Mouse (Mus musculus) spleen, postnatal 36 days (tissue): ENCODE data around the gene Ajm1.
"Not testable (repeated sequence)": the region's sequence is repeated elsewhere in the genome, so short reads cannot be mapped to it uniquely, and the experiment has no call there.

Experiments used
- DNase-seq, 2 experiments: peaks; one replicate each; pipeline ENCODE4 v3.0.0; 2022; ENCODE audit warnings: low spot score in 2 of 2, mixed read lengths in 1 of 2

Ajm1 gene

DNA sequence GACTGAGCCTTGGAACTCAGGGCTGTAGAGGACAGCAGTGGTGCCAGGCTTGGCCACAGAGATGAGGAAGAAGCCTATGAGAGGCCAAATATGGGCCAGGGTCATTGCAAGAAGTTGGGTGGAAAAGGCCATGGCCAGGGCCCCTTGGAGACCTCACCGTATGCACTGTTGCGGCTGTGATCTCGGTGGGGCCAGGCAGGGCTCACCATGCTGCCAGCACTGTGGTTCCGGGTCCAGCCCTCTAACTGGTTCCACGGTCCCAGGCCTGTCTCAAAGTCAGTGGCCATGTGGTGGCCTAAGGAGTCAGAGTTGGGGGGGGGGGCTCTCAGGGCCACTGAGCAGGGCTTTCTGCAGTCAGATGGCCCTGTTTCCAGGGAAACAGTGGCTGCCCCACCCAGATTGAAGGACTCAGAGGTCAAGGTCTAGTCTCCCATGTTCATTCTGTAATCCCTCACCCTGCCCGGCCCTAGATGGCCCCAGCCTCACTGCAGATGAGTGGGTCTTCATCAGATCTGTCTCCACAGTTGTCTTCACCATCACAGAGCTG, 13.0 kb downstream of the Ajm1 start:
- no peak for DNase-seq

DNA sequence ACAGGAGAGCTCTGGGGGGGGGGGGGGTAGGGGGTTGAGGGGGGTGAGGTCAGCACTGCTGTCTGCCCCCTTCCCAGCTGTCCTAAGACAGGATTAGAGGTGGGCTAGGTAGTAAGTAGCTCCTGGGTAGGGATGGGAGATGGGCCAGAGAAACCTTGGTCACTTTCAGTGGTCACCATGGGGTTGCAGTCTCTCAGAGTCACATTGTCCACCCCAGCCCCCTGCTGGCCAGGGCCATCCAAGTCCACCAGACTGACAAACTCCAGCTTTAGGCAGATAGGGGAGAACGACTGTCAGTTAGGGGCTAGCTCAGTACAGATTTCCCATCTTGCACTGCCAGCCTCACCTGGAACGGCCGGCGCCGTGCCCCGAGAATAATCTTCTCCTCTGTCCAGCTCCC, 15.0 kb downstream of the Ajm1 start:
- no peak for DNase-seq

DNA sequence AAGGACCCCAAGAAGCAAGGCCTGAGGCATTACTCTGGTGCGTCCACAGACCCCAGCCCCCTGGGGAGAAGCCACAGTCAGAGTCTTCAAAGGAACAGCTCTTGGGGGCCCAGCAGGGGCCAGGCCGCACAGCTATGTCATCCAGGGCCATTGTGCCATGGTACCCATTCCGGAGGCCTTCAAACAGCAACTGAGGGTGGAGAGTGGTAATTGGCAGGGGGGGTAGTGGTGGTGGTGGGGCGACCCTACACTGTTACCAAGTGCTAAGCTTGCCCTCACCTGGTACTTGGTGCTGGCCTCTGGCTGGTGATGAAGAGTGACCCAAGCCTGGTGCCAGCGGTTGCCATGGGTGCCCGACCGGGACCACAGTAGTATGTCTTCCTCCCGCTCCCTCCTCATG, 15.8 kb downstream of the Ajm1 start:
- no peak for DNase-seq

DNA sequence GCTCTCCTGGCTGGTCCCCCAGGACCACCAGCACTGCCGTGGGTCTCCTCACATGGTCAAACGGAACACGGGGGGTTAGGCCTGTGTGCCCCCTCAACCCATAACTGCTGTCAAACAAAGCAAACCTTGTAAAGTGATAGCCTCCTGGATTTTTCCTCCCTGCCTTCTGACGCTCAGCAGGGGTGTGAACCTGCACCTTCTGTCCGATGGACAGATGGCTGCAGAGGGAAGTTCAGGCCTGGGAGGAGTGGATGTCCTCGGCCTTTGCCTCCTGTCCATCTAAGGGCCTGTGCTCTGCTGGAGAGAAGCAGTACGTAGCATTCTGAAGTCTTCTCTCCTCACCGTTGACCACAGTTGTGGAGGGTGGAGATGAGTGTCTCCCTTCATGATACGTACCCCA, 19.6 kb downstream of the Ajm1 start:
- DNase-seq, result no peak

DNA sequence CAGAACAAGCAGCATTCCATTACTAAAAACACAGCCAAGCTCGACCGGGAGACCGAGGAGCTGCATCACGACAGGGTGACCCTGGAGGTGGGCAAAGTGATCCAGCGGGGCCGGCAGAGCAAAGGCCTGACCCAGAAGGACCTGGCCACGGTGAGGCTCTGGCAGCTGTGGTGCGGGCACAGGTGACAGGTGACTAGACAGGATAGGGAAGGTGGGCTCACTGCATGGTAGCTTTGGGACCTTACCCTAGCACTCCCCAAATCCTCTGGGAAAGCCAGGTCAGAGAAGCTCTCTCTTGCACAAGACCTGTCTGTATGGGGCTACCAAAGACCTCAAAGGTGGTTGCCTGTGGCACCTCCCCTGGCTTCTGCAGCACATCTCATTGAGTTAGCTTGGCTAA, 21.0 kb downstream of the Ajm1 start:
- no peak for DNase-seq

DNA sequence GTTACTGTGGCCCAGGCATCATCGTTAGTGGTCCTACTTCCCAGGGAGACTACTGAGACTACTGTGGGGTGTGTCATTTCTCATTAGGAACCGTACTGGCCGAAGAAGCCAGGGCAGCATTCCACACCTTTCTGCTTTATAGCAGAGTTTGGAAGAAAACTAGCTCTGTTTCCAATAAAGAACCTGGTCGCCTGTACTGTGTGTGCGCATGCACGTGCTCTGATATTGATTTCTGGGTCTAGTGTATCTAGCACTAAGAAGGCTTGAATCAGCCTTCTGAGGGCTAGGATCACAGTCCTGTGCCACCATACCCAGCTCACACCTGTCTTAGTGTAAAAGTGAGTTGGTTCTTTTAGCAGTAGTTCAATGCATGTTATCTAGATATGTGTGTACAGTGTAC, 22.8 kb downstream of the Ajm1 start:
- DNase-seq, result no peak

DNA sequence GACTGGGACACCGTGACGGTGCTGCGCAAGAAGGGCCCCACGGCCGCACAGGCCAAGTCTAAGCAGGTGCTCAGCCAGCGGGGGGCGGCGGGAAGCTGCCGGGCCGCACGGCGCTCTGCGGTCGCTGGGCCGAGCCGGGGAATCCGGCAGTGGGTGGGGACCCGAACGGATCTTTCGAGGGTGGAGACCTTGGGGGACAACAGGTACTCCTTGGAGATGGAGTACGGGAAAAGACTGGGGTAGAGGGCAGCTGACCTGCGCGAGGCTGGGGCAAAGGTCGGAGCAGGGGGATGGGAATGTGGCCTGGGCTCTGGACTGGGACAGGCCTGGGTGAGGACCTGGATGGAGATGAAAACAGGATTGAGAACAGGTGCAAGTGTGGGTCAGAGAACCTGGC, 23.6 kb downstream of the Ajm1 start:
- DNase-seq, result no peak

DNA sequence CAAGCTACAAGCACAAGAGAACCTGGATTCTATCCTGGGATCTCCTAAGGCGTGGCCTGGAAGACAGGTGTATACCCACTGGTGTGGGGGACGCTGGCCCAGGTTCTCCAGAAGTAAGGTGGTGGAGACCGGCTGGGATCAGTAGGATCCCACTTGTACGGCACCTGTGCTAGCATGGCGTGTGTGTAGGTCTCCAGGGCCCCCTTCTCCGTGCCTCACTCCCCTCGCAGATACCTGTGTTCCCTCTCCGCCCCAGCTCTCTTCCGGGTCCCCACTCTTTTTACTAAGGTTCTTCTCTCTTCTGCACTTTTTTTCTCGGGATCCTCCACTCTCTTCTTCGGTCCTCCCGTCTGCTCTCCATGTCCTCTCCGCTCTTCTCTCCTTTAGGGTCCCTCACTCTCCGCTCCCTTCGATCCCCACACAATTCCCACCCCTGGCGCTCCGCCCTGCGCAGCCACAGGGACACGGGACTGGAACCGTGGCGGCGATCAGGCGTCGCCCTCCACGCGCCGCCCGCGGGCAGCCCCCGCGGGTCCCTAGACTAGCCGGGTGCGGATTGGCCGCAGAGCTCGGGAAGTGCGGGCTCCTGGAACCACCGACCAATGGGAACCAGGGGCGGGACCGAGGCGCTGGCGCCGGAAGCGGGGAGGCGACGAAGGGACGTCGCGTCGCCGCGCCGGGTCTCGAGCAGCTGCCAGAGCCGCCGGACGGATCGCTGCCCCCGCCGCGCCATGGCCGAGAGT, 24.2 kb downstream of the Ajm1 start, which contains the start of gene Edf1:
Edf1 (plus strand) TSS at position 627 of the 743 bp plus-strand sequence.
- peak; percentile 93 to 94 for DNase-seq

DNA sequence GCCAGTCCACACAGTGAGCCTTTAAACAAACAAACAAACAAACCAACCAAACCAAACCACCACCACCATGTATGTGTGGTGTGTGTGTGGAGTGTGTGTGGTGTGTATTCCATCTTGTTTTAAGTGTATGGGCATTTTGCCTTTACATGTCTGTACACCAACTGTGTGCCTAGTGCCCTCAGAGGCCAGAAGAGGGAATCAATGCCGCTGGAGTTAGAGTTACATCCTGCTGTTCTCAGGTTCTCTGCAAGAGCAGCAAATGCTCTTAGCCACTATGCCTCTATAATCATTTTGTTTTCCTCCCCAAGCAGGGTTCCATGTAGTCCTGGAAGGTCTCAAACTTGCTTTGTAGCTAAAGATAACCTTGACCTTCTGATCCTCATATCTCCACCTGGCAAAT, 25.3 kb downstream of the Ajm1 start:
- DNase-seq, result no peak

DNA sequence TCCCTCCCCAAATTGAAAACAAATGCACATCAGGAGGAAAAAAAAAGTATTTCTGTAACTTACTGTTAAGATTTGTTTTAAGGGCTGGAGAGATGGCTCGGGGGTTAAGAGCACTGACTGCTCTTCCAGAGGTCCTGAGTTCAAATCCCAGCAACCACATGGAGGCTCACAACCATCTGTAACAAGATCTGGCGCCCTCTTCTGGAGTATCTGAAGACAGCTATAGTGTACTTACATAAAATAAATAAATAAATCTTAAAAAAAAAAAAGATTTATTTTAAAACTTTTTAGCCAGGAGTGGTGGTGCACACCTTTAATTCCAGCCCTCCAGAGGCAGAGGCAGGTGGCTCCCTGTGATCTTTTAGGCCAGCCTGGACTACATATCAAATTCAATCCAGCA, 26.1 kb downstream of the Ajm1 start:
- not testable (repeated sequence) for DNase-seq

DNA sequence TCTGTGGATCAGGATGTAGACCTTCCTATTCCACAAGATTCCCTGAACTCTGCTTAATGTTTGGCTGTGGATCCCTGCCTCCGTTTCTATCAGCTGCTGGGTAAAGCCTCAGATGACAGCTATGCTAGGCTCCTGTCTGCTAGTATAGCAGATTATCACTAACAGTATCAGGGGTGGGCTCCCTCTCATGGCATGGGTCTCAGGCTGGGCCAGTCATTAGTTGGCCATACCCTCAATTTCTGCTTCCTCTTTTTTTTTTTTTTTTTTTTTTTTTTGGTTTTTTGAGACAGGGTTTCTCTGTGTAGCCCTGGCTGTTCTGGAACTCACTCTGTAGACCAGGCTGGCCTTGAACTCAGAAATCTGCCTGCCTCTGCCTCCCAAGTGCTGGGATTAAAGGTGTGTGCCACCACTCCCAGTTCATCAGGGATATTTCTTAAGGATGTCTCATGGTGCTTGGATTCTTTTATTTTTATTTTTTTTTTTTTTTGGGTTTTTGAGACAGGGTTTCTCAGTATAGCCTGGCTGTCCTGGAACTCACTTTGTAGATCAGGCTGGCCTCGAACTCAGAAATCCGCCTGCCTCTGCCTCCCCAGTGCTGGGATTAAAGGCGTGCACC, 28.3 kb downstream of the Ajm1 start:
- DNase-seq, result not testable (repeated sequence)

DNA sequence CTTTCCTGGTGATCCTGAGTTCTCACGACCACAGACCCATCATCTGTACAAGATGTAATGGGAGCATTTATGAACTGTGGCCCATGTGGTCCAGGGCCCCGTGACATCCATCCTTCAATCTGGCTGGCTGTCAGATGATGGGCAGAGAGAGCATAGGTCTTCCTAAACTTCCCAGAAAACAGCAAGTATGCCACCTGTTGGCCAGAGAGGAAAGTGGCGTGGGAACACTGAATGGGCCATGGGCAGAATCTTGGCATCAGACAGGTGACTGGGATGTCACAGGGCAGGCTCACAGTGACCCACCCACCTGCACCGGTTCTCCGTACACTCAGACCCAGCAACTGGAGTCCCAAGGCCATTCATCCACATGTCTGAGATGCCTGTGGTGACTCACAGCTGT, 30.4 kb downstream of the Ajm1 start:
- DNase-seq, result peak; percentile 35 to 52

DNA sequence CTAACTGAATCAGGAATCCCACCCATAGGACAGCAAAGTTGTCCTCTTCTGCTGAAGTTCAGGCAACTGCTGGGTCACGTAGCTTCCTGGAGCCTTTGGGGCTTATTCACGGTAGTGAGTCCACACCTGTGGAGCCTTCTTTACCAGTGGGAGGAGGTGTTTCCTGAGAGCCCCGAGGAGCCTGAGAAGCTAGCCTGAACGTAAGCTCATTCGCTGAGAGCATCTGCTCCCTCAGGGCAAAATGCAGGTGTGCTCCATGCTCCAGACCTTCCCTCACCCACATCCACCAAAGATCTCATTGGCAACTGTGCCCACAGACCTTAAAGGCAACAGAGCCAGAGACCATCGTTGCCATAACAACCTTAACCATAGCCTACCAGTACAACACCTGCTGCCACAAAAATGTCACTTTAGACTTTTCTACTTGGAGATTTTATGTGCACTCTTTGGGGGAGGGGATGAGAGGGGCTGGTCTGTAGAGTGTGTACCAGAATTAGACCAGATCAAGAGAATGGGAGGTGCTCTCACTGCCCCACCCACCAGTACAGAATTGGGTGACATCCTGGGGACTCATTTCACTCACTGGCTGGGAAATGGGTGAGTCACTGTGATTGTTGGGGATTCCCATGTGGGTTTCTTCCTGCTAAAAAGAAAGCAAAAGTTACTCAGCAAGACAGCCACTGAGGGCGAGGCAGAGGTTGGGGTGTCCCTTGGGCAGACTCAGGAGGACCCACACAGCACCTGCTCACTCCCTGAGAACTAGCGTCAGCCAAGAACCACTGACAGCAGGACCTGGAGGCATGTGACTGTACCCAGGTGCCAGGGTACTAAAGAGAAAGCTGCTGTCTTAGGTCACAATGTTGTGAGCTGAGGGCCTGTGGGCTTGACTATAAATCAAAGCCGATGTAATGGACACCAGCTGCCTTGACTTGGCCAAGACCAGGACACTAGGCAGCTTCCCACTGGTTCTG, 32.3 kb downstream of the Ajm1 start:
- peak; percentile 55 to 66 for DNase-seq

DNA sequence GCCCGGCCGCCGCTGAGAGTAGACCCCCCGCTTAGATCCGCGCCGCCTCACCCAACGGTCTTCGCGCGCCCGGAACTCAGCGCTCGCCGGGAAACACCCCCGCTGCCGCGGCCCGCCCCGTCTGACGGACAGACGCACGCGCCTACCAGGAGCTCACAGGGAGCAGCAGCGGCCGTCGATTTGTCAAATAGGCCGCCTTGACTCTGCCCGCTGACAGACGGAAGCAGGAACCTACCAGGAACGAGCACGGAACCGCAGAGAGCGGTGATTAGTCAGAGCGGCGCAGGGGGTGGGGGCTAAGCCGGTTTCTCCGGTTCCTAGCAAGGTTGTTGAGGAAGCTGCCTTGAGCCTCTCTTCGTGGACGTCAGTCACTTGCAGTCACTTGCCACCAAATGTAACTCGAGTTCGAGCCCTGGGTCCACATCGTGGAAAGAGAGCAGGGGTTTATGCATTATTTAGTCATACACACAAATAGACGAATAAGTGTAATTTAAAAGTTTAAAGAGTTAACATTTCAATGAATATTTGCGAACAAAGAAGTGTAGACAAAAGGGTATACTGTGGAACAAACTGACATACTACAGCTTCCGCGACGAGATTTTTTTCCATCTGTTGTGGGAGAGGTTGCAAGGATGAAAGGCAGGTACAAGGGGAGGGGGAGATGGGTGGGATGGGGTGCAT, 34.6 kb downstream of the Ajm1 start, which contains the start of gene Traf2:
Traf2 (minus strand) TSS at position 130 of the 681 bp plus-strand sequence.
- DNase-seq, result peak; percentile 99

DNA sequence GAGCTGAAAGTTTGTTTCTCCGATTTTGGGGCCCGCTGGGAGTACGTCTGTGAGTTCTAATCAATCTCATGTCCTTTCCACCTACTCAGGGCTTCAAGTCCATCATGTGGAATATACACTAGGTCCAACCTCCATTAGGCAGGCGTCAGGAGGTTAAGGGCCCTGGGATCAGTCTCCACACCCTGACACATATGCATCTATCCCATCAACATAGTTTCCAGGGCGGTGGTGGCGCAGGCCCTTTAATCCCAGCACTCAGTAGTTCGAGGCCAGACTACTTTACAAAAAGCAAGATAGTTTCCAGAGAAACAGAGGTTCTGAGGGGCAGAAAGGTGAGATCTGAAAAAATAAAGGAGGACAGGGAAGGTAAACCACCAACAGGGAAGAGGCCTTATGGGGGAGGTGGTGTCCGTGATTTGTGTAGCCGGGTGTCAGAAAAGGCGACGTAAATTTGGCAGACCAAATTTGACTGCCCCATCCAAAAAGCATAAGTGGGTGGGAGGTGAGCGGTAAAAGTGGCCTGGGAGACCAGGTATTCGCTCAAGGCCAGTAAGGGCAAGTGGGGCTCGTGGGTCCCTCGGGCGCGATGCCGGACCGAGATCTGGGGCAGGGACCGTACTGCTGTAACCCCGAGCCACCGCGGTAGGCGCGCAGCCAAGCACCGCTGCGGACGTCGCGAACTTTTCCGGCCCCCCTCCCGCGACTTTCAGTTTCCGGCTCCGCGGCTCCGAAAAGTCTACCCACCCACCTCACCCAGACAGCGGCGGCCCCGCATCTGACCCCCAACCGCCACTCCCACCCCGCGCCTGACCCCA, 35.4 kb downstream of the Ajm1 start:
- no peak for DNase-seq

DNA sequence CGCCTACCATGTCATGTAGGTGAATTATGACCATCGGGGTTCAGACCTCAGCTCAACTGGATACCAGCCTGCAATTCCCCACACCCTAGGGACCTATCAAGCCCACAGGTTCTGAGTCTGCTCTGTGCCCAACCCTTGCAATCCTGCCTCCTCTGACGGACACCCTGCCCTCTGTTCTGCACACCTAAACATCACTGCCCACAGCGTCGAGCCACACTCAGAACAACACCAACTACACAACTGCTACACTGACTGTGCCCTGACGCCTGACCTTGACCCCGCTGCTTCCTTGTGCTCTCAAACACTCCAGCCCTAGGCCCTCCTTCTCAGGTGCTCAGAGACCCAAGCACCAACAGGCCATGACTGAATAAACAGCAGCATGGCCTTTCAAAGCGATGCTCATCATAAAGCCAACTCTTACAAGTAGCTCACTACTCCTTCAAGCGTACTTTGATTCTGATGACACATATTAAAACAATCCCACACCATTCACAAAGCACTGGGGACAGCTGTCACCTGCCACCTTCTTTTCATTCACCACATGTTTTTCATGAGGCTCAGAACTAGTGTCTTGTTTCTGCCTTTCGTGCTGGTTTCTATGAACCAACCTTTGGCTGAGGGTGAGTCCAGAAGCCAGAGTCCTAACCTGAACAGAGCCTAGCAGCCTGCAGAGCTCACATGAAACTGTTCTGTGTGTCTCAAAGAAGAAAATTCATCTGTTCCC, 39.8 kb downstream of the Ajm1 start:
- DNase-seq, result no peak

DNA sequence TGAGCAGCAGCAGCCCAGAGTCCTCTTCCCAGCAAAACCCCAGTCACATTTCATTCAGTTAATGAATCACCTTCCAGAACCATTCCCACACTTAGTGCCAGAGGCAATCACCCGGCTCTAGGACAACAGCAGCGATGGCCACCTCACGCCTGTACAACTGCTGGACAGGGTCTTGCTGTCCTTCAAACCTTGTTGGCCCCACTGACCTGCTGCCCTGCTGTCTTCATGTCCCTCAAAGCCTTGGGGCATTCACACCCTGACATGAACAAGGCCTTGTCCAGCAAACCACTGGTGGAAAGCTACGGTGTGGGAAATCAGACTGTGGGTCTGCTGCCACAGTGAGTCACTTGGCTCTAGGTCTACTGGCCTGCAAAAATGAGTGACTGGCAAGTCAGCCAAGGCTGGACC, 41.0 kb downstream of the Ajm1 start:
- no peak for DNase-seq

DNA sequence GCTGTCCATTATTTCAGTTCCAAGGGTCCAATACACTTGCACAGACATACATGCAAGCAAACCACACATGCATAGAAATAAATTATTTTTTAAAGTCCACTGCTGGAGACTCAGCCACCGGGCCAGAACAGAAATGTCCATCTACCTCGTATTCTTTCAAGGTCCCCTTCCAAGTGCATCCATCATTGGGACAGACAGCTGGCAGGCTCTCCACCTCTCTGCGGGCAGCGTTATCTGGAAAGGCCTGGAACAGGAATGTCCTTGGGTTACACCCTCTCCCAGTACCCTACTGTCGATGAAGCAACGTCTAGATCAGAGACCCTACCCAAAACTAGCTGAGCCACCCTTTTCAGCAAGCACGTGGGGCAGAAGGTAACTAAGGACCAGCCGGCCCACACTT, 45.0 kb downstream of the Ajm1 start:
- no peak for DNase-seq

DNA sequence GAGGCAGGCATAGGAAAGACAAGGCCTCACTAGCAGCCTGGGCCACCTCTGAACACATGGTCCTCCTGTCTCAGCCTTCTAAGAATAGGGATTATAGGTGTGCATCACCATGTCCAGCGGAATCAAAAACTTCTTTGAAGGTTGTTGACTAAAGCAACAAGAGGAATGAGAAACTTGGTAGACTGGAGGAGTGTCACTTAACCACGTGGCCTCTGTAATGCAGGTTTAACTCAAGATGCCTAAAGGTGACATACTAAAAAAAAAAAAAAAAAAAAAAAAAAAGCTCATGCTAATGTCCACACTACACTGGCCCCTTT, 46.7 kb downstream of the Ajm1 start:
- DNase-seq, result no peak
